ENCODE assay signal across 25 mouse cellular contexts in genomic region chr2:30525295-30525694, GRCm38 (mm10). TPM values are rescaled to one million over a fixed set of nuclear protein-coding genes. Genes with fewer than 3 reads are reported as not detected.
DNase-seq lines count a peak whose midpoint lies in the region; ATAC-seq and TF ChIP-seq lines count a peak whose summit lies in the region.
"Had no signal": no experiment of that assay in that cellular context is flagged by ENCODE, and none has a peak within 500 bp of the region (broad histone marks: within the 10 kb centered on the region; RNA-seq: fewer than 3 reads in every experiment).

No protein-coding gene starts in this region.

- no peak overlapping the region for H3K9ac ChIP-seq in heart, embryonic 12.5 days
- H3K9ac ChIP-seq in embryonic facial prominence, embryonic 12.5 days = no peak overlapping the region
- no peak overlapping the region for H3K9ac ChIP-seq in limb, embryonic 14.5 days (ENCODE audit: low read depth, low read length, severe bottlenecking)
- no peak overlapping the region for H3K9ac ChIP-seq in heart, embryonic 11.5 days (ENCODE audit: low read depth, low read length)
- H3K9ac ChIP-seq in intestine, postnatal 0 days (ENCODE audit: low read depth, low read length) = no peak overlapping the region
- H3K9ac ChIP-seq: heart, embryonic 13.5 days; hindbrain, embryonic 12.5 days; limb, embryonic 15.5 days; liver, embryonic 15.5 days; lung, embryonic 15.5 days; midbrain, embryonic 15.5 days; neural tube, embryonic 13.5 days had no signal

- H3K36me3 ChIP-seq in heart, embryonic 12.5 days = no peaks in the 10 kb centered on the region
- no peaks in the 10 kb centered on the region for H3K36me3 ChIP-seq in embryonic facial prominence, embryonic 12.5 days
- no peaks in the 10 kb centered on the region for H3K36me3 ChIP-seq in limb, embryonic 14.5 days (ENCODE audit: control insufficient read depth, insufficient read depth, low read length)
- no peaks in the 10 kb centered on the region for H3K36me3 ChIP-seq in heart, embryonic 11.5 days (ENCODE audit: control insufficient read depth, insufficient read depth, low read length)
- H3K36me3 ChIP-seq in intestine, postnatal 0 days (ENCODE audit: control insufficient read depth, insufficient read depth) = no peaks in the 10 kb centered on the region
- H3K36me3 ChIP-seq: heart, embryonic 13.5 days; hindbrain, embryonic 12.5 days; limb, embryonic 15.5 days; liver, embryonic 15.5 days; lung, embryonic 15.5 days; midbrain, embryonic 15.5 days; neural tube, embryonic 13.5 days had no signal

- peak; percentile 70 for DNase-seq in heart, adult 11 months
- DNase-seq in right cerebral cortex, adult 2 months (ENCODE audit: low spot score in 2 of 2) = peak; percentile 34 to 44
- DNase-seq in right cerebral cortex, postnatal 14 days = no peak
- no peak for DNase-seq in limb, embryonic 14.5 days (ENCODE audit: low spot score)
- DNase-seq: adrenal gland, postnatal 14 days; cerebellum, adult 9-10 months; gastrocnemius, postnatal 10 days; heart, postnatal 14 days; kidney, adult 18-20 months; lung, postnatal 4 days had no signal

- H3K9me3 ChIP-seq in heart, embryonic 12.5 days (replicated peaks) = no peaks in the 10 kb centered on the region
- no peaks in the 10 kb centered on the region for H3K9me3 ChIP-seq in embryonic facial prominence, embryonic 12.5 days
- H3K9me3 ChIP-seq in limb, embryonic 14.5 days (ENCODE audit: control insufficient read depth, low read length) = no peaks in the 10 kb centered on the region
- no peaks in the 10 kb centered on the region for H3K9me3 ChIP-seq in heart, embryonic 11.5 days (replicated peaks; ENCODE audit: control insufficient read depth, low read length)
- H3K9me3 ChIP-seq in intestine, postnatal 0 days (ENCODE audit: control insufficient read depth) = no peaks in the 10 kb centered on the region
- H3K9me3 ChIP-seq: heart, embryonic 13.5 days; hindbrain, embryonic 12.5 days; limb, embryonic 15.5 days; liver, embryonic 15.5 days; lung, embryonic 15.5 days; midbrain, embryonic 15.5 days; neural tube, embryonic 13.5 days had no signal

- TF ChIP-seq POLR2A in limb, embryonic 14.5 days (IDR thresholded peaks at IDR 0.05; ENCODE audit: borderline replicate concordance, extremely low read depth, insufficient read depth, insufficient read length) = no peak

- 0 out of 2 replicates have a peak, but pooled peaks cover 14% of the 10 kb centered on the region for H3K27me3 ChIP-seq in heart, embryonic 12.5 days (replicated peaks)
- no peaks in the 10 kb centered on the region for H3K27me3 ChIP-seq in embryonic facial prominence, embryonic 12.5 days
- H3K27me3 ChIP-seq in limb, embryonic 14.5 days (ENCODE audit: control insufficient read depth, insufficient read depth, low read length) = no peaks in the 10 kb centered on the region
- no peaks in the 10 kb centered on the region for H3K27me3 ChIP-seq in heart, embryonic 11.5 days (ENCODE audit: control insufficient read depth, insufficient read depth, low read length)
- H3K27me3 ChIP-seq in intestine, postnatal 0 days (replicated peaks; ENCODE audit: control insufficient read depth, insufficient read depth, low read length) = no peaks in the 10 kb centered on the region
- H3K27me3 ChIP-seq: heart, embryonic 13.5 days; hindbrain, embryonic 12.5 days; limb, embryonic 15.5 days; liver, embryonic 15.5 days; lung, embryonic 15.5 days; midbrain, embryonic 15.5 days; neural tube, embryonic 13.5 days had no signal

- H3K4me2 ChIP-seq in heart, embryonic 12.5 days = no peak overlapping the region
- 0 out of 2 replicates have a peak overlapping the region, but pooled peaks have one; percentile 14 for H3K4me2 ChIP-seq in embryonic facial prominence, embryonic 12.5 days (replicated peaks)
- H3K4me2 ChIP-seq in limb, embryonic 14.5 days (replicated peaks; ENCODE audit: low read depth, low read length, severe bottlenecking) = peak overlapping the region; percentile 28; the same call in 1 of the 2 replicates
- H3K4me2 ChIP-seq in heart, embryonic 11.5 days = no peak overlapping the region
- no peak overlapping the region for H3K4me2 ChIP-seq in intestine, postnatal 0 days (replicated peaks; ENCODE audit: low read depth)
- H3K4me2 ChIP-seq: heart, embryonic 13.5 days; hindbrain, embryonic 12.5 days; limb, embryonic 15.5 days; liver, embryonic 15.5 days; lung, embryonic 15.5 days; midbrain, embryonic 15.5 days; neural tube, embryonic 13.5 days had no signal

- no peak for TF ChIP-seq CTCF in intestine, postnatal 0 days (IDR thresholded peaks at IDR 0.05; ENCODE audit: low read depth)

- no peak overlapping the region for H3K4me3 ChIP-seq in heart, embryonic 12.5 days
- H3K4me3 ChIP-seq in embryonic facial prominence, embryonic 12.5 days = no peak overlapping the region
- H3K4me3 ChIP-seq in limb, embryonic 14.5 days (replicated peaks; ENCODE audit: low read length) = no peak overlapping the region
- no peak overlapping the region for H3K4me3 ChIP-seq in heart, embryonic 11.5 days (ENCODE audit: low read depth, low read length)
- H3K4me3 ChIP-seq in intestine, postnatal 0 days (ENCODE audit: low read depth, low read length) = no peak overlapping the region
- H3K4me3 ChIP-seq: erythroblast, embryonic 14.5 days; heart, embryonic 13.5 days; hindbrain, embryonic 12.5 days; limb, embryonic 15.5 days; liver, embryonic 15.5 days; lung, embryonic 15.5 days; midbrain, embryonic 15.5 days; myocyte; neural tube, embryonic 13.5 days had no signal

- whole genome bisulfite sequencing in heart, embryonic 12.5 days = 41% methylated on average over 9 of the region's 9 CpGs
- 18% methylated on average over 9 of the region's 9 CpGs for WGBS in embryonic facial prominence, embryonic 12.5 days
- 17% methylated on average over 9 of the region's 9 CpGs for WGBS in limb, embryonic 14.5 days
- WGBS in heart, embryonic 11.5 days (ENCODE audit: insufficient replicate concordance) = 36% methylated on average over 9 of the region's 9 CpGs
- WGBS in intestine, postnatal 0 days = 41% methylated on average over 9 of the region's 9 CpGs

- peaks cover 15% of the 10 kb centered on the region for H3K4me1 ChIP-seq in heart, embryonic 12.5 days (replicated peaks)
- peaks cover 20% of the 10 kb centered on the region for H3K4me1 ChIP-seq in embryonic facial prominence, embryonic 12.5 days
- peaks cover 12% of the 10 kb centered on the region for H3K4me1 ChIP-seq in limb, embryonic 14.5 days (ENCODE audit: control insufficient read depth, insufficient read depth, low read length)
- H3K4me1 ChIP-seq in heart, embryonic 11.5 days (ENCODE audit: control insufficient read depth, insufficient read depth, low read length) = peaks cover 9% of the 10 kb centered on the region
- 0 out of 2 replicates have a peak, but pooled peaks cover 2% of the 10 kb centered on the region for H3K4me1 ChIP-seq in intestine, postnatal 0 days (replicated peaks; ENCODE audit: control insufficient read depth, insufficient read depth, low read length)
- H3K4me1 ChIP-seq: liver, embryonic 15.5 days; lung, embryonic 15.5 days; midbrain, embryonic 15.5 days had no signal

- no peak overlapping the region for H3K27ac ChIP-seq in heart, embryonic 12.5 days (ENCODE audit: poor library complexity, severe bottlenecking)
- H3K27ac ChIP-seq in embryonic facial prominence, embryonic 12.5 days = peak overlapping the region; percentile 5
- H3K27ac ChIP-seq in limb, embryonic 14.5 days (replicated peaks; ENCODE audit: low read depth, low read length) = no peak overlapping the region
- H3K27ac ChIP-seq in heart, embryonic 11.5 days (ENCODE audit: low read depth, low read length) = no peak overlapping the region
- H3K27ac ChIP-seq in intestine, postnatal 0 days (ENCODE audit: low read depth, low read length) = no peak overlapping the region
- H3K27ac ChIP-seq: heart, embryonic 13.5 days; hindbrain, embryonic 12.5 days; kidney, postnatal 0 days; limb, embryonic 15.5 days; liver, embryonic 15.5 days; lung, embryonic 15.5 days; midbrain, embryonic 15.5 days; neural tube, embryonic 13.5 days had no signal

- no peak for ATAC-seq in heart, embryonic 12.5 days (ENCODE audit: insufficient number of reproducible peaks, low FRiP score)
- no peak for ATAC-seq in embryonic facial prominence, embryonic 12.5 days (ENCODE audit: insufficient number of reproducible peaks, insufficient read depth, low FRiP score, low TSS enrichment)
- no peak for ATAC-seq in limb, embryonic 14.5 days (ENCODE audit: low FRiP score, low read depth)
- no peak for ATAC-seq in heart, embryonic 11.5 days (replicated peaks; ENCODE audit: insufficient number of reproducible peaks, low FRiP score, low TSS enrichment)
- no peak for ATAC-seq in intestine, postnatal 0 days
- ATAC-seq: forebrain, embryonic 14.5 days; midbrain, embryonic 15.5 days had no signal

RNA-seq across cellular contexts. Expression of gene Ier5l, which starts 51.3 kb away (rescaled TPM):
- polyA plus RNA-seq in heart, embryonic 12.5 days (2016; fragmentation: Nextera tagmentation; extraction: Ambion mirVana) = 1.7 and 2.0 TPM in 2 replicates
- 4.2 and 4.5 TPM in 2 replicates for polyA plus RNA-seq in embryonic facial prominence, embryonic 12.5 days (2016; fragmentation: Nextera tagmentation; extraction: Ambion mirVana)
- 31.0 and 47.8 TPM in 2 replicates for polyA plus RNA-seq in limb, embryonic 14.5 days (2012; rRNA removed)
- polyA plus RNA-seq in limb, embryonic 14.5 days (2014; fragmentation: Nextera tagmentation; extraction: Ambion mirVana) = 3.9 and 7.5 TPM in 2 replicates
- polyA plus RNA-seq in heart, embryonic 11.5 days (2014; fragmentation: Nextera tagmentation; extraction: Ambion mirVana) = 2.4 TPM in 2 replicates
- 1.6 and 2.2 TPM in 2 replicates for polyA plus RNA-seq in intestine, postnatal 0 days (2015; fragmentation: Nextera tagmentation; extraction: Ambion mirVana)

Comparison
In these comparisons a context has a peak if more than half of its experiments do, and no peak if none do; other contexts are left out.
1. DNase-seq: peak in heart, adult 11 months (single experiment) and right cerebral cortex, adult 2 months (2 of 2); none in right cerebral cortex, postnatal 14 days (single experiment) and limb, embryonic 14.5 days (single experiment).
2. H3K4me2 ChIP-seq: peak in embryonic facial prominence, embryonic 12.5 days (single experiment) and limb, embryonic 14.5 days (single experiment); none in heart, embryonic 12.5 days (single experiment), heart, embryonic 11.5 days (single experiment) and intestine, postnatal 0 days (single experiment).